Mouse (Mus musculus) hindbrain, embryonic 14.5 days (tissue): ENCODE measurements around the gene Ubxn10. TPM values are rescaled to one million over a fixed set of nuclear protein-coding genes. Genes with fewer than 3 reads are reported as not detected.

ENCODE experiments used
- polyA plus RNA-seq: library from polyadenylated mRNA; unstranded; fragments of >200 nt; fragmentation: Nextera tagmentation; extraction: Ambion mirVana; gene quantifications from 2 replicates; pipeline ENCODE4 v1.2.1, GENCODE M21; 2014

Ubxn10 gene
- polyA plus RNA-seq, 1 experiment from 2014 or later = 4.6 TPM

Other genes starting within 250 kb of the Ubxn10 start
- gene Vwa5b1, start 101.3 kb downstream of the Ubxn10 start, polyA plus RNA-seq = 1.2 and 2.0 TPM in 2 replicates
- 0.21 and 0.55 TPM in 2 replicates for gene Pla2g2c, start 12.4 kb downstream of the Ubxn10 start, polyA plus RNA-seq
- gene Pla2g2f, start 20.5 kb upstream of the Ubxn10 start, polyA plus RNA-seq = not detected in 2 replicates
- gene Pla2g2d, start 38.6 kb upstream of the Ubxn10 start, polyA plus RNA-seq = 0.62 and 0.74 TPM in 2 replicates
- 0.29 TPM in 2 replicates for gene Pla2g5, start 126.3 kb upstream of the Ubxn10 start, polyA plus RNA-seq
- gene Gm13030, start 136.8 kb upstream of the Ubxn10 start, polyA plus RNA-seq = not detected in 2 replicates
- not detected in 2 replicates for gene Pla2g2e, start 140.8 kb upstream of the Ubxn10 start, polyA plus RNA-seq
- 2.8 and 3.3 TPM in 2 replicates for gene Otud3, start 176.8 kb upstream of the Ubxn10 start, polyA plus RNA-seq
- not detected in 2 replicates for gene Rnf186, start 229.9 kb upstream of the Ubxn10 start, polyA plus RNA-seq
- 0.63 and 1.3 TPM in 2 replicates for gene Tmco4, start 235.7 kb upstream of the Ubxn10 start, polyA plus RNA-seq